Mouse (Mus musculus) limb, embryonic 10.5 days (tissue): Measurements from ENCODE around the gene Tspan6. TPM values are rescaled to one million over a fixed set of nuclear protein-coding genes. Genes with fewer than 3 reads are reported as not detected.

Source experiments
- DNase-seq: peaks from one replicate; pipeline ENCODE4 v3.0.0-alpha.2; 2017; ENCODE audit warnings: low spot score
- H3K27ac ChIP-seq: fragments of 300-500 bp; sonication (generic); 2 replicates; pipeline ENCODE4 v1.5.1; 2016; ENCODE audit warnings: mild to moderate bottlenecking
- H3K27me3 ChIP-seq: fragments of 300-500 bp; sonication (generic); 2 replicates; pipeline ENCODE4 v1.6.1; 2016; ENCODE audit warnings: low read depth, mild to moderate bottlenecking; ENCODE audit not compliant: poor library complexity, severe bottlenecking
- H3K36me3 ChIP-seq: fragments of 300-500 bp; sonication (generic); 2 replicates; pipeline ENCODE4 v1.6.1; 2016; ENCODE audit warnings: mild to moderate bottlenecking, moderate library complexity
- H3K4me1 ChIP-seq: fragments of 300-500 bp; sonication (generic); 2 replicates; pipeline ENCODE4 v1.6.1; 2016
- H3K4me3 ChIP-seq: fragments of 300-500 bp; sonication (generic); 2 replicates; pipeline ENCODE4 v1.5.1; 2016; ENCODE audit warnings: mild to moderate bottlenecking, moderate library complexity
- H3K9me3 ChIP-seq: fragments of 300-500 bp; sonication (generic); replicated peaks from 2 replicates; pipeline ENCODE4 v1.6.1; 2016; ENCODE audit warnings: mild to moderate bottlenecking
- whole genome bisulfite sequencing: fragments of 180-500 bp; shearing (Covaris S2); methylation state at CpG from one replicate; pipeline ENCODE4 v1.1.7; 2016; 5-methylcytosine and 5-hydroxymethylcytosine counted together
- polyA plus RNA-seq: library from polyadenylated mRNA; unstranded; fragments of >200 nt; fragmentation: Nextera tagmentation; extraction: Ambion mirVana; gene quantifications from 2 replicates; pipeline ENCODE4 v1.2.1, GENCODE M21; 2016

Tspan6 gene
- polyA plus RNA-seq, 1 experiment from 2014 or later, result 189 TPM

DNA sequence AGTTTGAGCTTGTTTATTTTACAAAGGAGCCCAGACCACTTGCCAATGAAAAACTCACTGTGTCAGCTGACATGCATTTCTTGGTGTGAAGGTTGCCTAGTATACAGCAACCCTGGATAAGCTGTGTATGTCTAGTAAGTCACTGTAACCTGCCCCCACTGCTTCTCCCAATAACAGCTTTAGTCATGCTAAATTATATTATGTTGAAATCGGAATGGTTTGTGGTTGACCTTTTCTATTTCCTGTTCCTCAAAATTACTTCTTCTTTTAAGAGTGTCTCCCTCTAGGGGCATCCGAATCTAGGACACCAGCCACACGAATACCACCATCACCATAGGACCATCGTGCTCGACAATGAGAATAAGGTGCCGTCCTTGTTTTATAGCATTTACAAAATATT is 28.5 kb downstream of the Tspan6 start:
- H3K4me1 ChIP-seq, result no peaks in the 10 kb centered on the region
- H3K27me3 ChIP-seq, result peaks cover 37% of the 10 kb centered on the region
- WGBS, result 91% methylated on average over 6 of the region's 6 CpGs
- H3K4me3 ChIP-seq, result no peak overlapping the region
- no peaks in the 10 kb centered on the region for H3K9me3 ChIP-seq
- DNase-seq, result no peak
- no peak overlapping the region for H3K27ac ChIP-seq
- no peaks in the 10 kb centered on the region for H3K36me3 ChIP-seq

- H3K27ac ChIP-seq, result peak overlapping the region; percentile 61
- DNase-seq, result no peak
- no peaks in the 10 kb centered on the region for H3K36me3 ChIP-seq
- H3K4me1 ChIP-seq, result no peaks in the 10 kb centered on the region
- H3K9me3 ChIP-seq, result no peaks in the 10 kb centered on the region
- H3K27me3 ChIP-seq, result peaks cover 66% of the 10 kb centered on the region
- H3K4me3 ChIP-seq, result no peak overlapping the region
- WGBS, result 82% methylated on average over 4 of the region's 4 CpGs
Observed at GRCm38 (mm10) chrX:133853637-133854036, 44.6 kb downstream of the Tspan6 start.

GRCm38 (mm10) chrX:133850680-133851079 is 47.5 kb downstream of the Tspan6 start, which contains the start of gene Tnmd:
Tnmd (plus strand) TSS chrX:133850980.
- Histone ChIP-seq H3K27ac (no peak within 1 kb of the TSS), H3K27me3 (peaks cover 48% of the 10 kb centered on the region), H3K9me3 (no peaks in the 10 kb centered on the region), H3K36me3 (no peaks in the 10 kb centered on the region), H3K4me3 (no peak within 1 kb of the TSS), H3K4me1 (no peaks in the 10 kb centered on the region)
- DNase-seq, result no peak
- WGBS, result 86% methylated on average over 5 of the region's 5 CpGs

Other genes with a start within 250 kb of the Tspan6 start
- gene Pcdh19, start 209.4 kb downstream of the Tspan6 start, polyA plus RNA-seq, result 3.1 and 4.0 TPM in 2 replicates
- gene Tnmd, start 47.4 kb downstream of the Tspan6 start, polyA plus RNA-seq, result not detected in 2 replicates
- 0.15 and 0.21 TPM in 2 replicates for gene Srpx2, start 10.0 kb upstream of the Tspan6 start, polyA plus RNA-seq
- 0.79 and 1.7 TPM in 2 replicates for gene Sytl4, start 83.4 kb upstream of the Tspan6 start, polyA plus RNA-seq
- 67.8 and 69.1 TPM in 2 replicates for gene Cstf2, start 160.8 kb upstream of the Tspan6 start, polyA plus RNA-seq